Mouse (Mus musculus): ENCODE results near the gene Pde7b. TPM values are rescaled to one million over a fixed set of nuclear protein-coding genes. Genes with fewer than 3 reads are reported as not detected.
"Not testable (repeated sequence)": the region's sequence is repeated elsewhere in the genome, so short reads cannot be mapped to it uniquely, and the experiment has no call there.

Pde7b gene
- polyA plus RNA-seq, 1 experiment from 2014 or later, result 1.5 TPM

GRCm38 (mm10) chr10:20543121-20543520, 181.8 kb downstream of the Pde7b start:
- Histone ChIP-seq H3K27ac (ENCODE audit: low read depth, low read length) (no peak overlapping the region), H3K9ac (ENCODE audit: low read length) (no peak overlapping the region), H3K27me3 (ENCODE audit: control insufficient read depth, insufficient read depth, low read length) (no peaks in the 10 kb centered on the region), H3K9me3 (ENCODE audit: control insufficient read depth, low read length) (no peaks in the 10 kb centered on the region), H3K4me3 (ENCODE audit: low read depth, low read length) (no peak overlapping the region), H3K4me1 (ENCODE audit: control insufficient read depth, insufficient read depth, low read length) (no peaks in the 10 kb centered on the region), H3K4me2 (ENCODE audit: low read depth) (no peak overlapping the region), H3K36me3 (ENCODE audit: control insufficient read depth, insufficient read depth, low read length) (no peaks in the 10 kb centered on the region)
- no peak for DNase-seq (ENCODE audit: low spot score)
- WGBS, result 85% methylated on average over 3 of the region's 3 CpGs
- ATAC-seq (ENCODE audit: insufficient read depth, low FRiP score, low TSS enrichment), result no peak

DNA sequence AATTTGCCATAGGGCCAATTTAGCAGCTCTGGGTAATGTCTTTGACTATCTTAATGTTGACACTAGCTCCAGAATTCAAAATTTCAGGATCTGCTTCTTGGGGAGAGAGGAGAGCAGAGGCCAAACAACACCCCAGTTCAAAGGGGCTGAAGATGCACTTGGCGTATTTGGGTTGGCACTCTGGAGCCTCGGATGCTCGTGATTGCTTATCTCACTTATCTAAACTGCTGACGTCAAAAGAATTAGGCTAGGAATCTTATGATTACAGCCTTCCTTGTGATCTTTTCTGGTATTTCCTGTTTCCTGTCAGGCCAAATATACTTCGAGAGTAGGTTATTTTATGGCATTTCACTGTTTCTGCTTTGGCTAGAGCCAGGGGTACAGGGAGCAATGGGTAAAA, 191.1 kb downstream of the Pde7b start:
- no peak for ATAC-seq (ENCODE audit: insufficient read depth, low FRiP score, low TSS enrichment)
- no peaks in the 10 kb centered on the region for H3K4me1 ChIP-seq (ENCODE audit: control insufficient read depth, insufficient read depth, low read length)
- H3K27me3 ChIP-seq (ENCODE audit: control insufficient read depth, insufficient read depth, low read length), result no peaks in the 10 kb centered on the region
- no peak overlapping the region for H3K27ac ChIP-seq (ENCODE audit: low read depth, low read length)
- H3K4me3 ChIP-seq (ENCODE audit: low read depth, low read length), result no peak overlapping the region
- no peak for DNase-seq (ENCODE audit: low spot score)
- no peak overlapping the region for H3K9ac ChIP-seq (ENCODE audit: low read length)
- WGBS, result 73% methylated on average over 5 of the region's 5 CpGs
- no peaks in the 10 kb centered on the region for H3K9me3 ChIP-seq (ENCODE audit: control insufficient read depth, low read length)
- no peaks in the 10 kb centered on the region for H3K36me3 ChIP-seq (ENCODE audit: control insufficient read depth, insufficient read depth, low read length)
- H3K4me2 ChIP-seq (ENCODE audit: low read depth), result no peak overlapping the region

- no peaks in the 10 kb centered on the region for H3K36me3 ChIP-seq (ENCODE audit: control insufficient read depth, insufficient read depth, low read length)
Measured at GRCm38 (mm10) chr10:20531921-20532320, 193.0 kb downstream of the Pde7b start.

GRCm38 (mm10) chr10:20528544-20529411, 196.1 kb downstream of the Pde7b start:
- Histone ChIP-seq H3K4me2 (ENCODE audit: low read depth) (no peak overlapping the region), H3K9me3 (ENCODE audit: control insufficient read depth, low read length) (no peaks in the 10 kb centered on the region), H3K4me1 (ENCODE audit: control insufficient read depth, insufficient read depth, low read length) (0 out of 2 replicates have a peak, but pooled peaks cover 2% of the 10 kb centered on the region), H3K27ac (ENCODE audit: low read depth, low read length) (no peak overlapping the region), H3K27me3 (ENCODE audit: control insufficient read depth, insufficient read depth, low read length) (no peaks in the 10 kb centered on the region), H3K4me3 (ENCODE audit: low read depth, low read length) (no peak overlapping the region), H3K9ac (ENCODE audit: low read length) (no peak overlapping the region), H3K36me3 (ENCODE audit: control insufficient read depth, insufficient read depth, low read length) (no peaks in the 10 kb centered on the region)
- 73% methylated on average over 20 of the region's 20 CpGs for WGBS
- ATAC-seq (ENCODE audit: insufficient read depth, low FRiP score, low TSS enrichment) (peak; percentile 58; the same call in 1 of the 2 replicates), DNase-seq (ENCODE audit: low spot score) (no peak)

More at GRCm38 (mm10) chr10:20531921-20532320, 193.0 kb downstream of the Pde7b start:
- no peaks in the 10 kb centered on the region for H3K9me3 ChIP-seq (ENCODE audit: control insufficient read depth, low read length)
- no peaks in the 10 kb centered on the region for H3K27me3 ChIP-seq (ENCODE audit: control insufficient read depth, insufficient read depth, low read length)
- WGBS, result 89% methylated on average over 5 of the region's 5 CpGs
- 0 out of 2 replicates have a peak, but pooled peaks cover 2% of the 10 kb centered on the region for H3K4me1 ChIP-seq (ENCODE audit: control insufficient read depth, insufficient read depth, low read length)
- no peak overlapping the region for H3K9ac ChIP-seq (ENCODE audit: low read length)
- ATAC-seq (ENCODE audit: insufficient read depth, low FRiP score, low TSS enrichment) (no peak), DNase-seq (ENCODE audit: low spot score) (no peak)
- no peak overlapping the region for H3K4me2 ChIP-seq (ENCODE audit: low read depth)
- no peak overlapping the region for H3K4me3 ChIP-seq (ENCODE audit: low read depth, low read length)
- H3K27ac ChIP-seq (ENCODE audit: low read depth, low read length), result no peak overlapping the region

DNA sequence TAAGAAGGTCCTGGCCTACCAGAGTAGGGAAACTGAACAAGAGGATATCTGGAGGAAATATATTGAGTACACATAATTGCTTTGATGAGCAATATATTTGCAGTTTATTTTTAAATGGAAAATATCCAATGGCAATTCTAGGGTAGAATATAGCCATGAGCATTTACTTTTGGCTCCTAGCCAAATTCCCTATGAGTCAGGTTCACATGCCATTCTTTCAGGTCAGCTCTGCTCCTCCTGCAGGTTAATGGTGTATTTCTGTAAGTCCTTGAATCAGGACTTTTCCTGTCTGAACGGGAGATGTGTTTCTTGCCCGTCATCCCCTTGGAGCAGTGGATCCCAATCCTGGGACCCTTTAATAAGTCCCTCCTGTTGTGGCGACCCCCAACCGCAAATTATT, 197.1 kb downstream of the Pde7b start:
- ATAC-seq (ENCODE audit: insufficient read depth, low FRiP score, low TSS enrichment) (no peak), DNase-seq (ENCODE audit: low spot score) (no peak)
- no peak overlapping the region for H3K9ac ChIP-seq (ENCODE audit: low read length)
- H3K4me2 ChIP-seq (ENCODE audit: low read depth), result no peak overlapping the region
- no peaks in the 10 kb centered on the region for H3K27me3 ChIP-seq (ENCODE audit: control insufficient read depth, insufficient read depth, low read length)
- H3K4me1 ChIP-seq (ENCODE audit: control insufficient read depth, insufficient read depth, low read length), result 0 out of 2 replicates have a peak, but pooled peaks cover 2% of the 10 kb centered on the region
- H3K4me3 ChIP-seq (ENCODE audit: low read depth, low read length), result no peak overlapping the region
- 87% methylated on average over 4 of the region's 4 CpGs for WGBS
- no peaks in the 10 kb centered on the region for H3K9me3 ChIP-seq (ENCODE audit: control insufficient read depth, low read length)
- no peaks in the 10 kb centered on the region for H3K36me3 ChIP-seq (ENCODE audit: control insufficient read depth, insufficient read depth, low read length)
- H3K27ac ChIP-seq (ENCODE audit: low read depth, low read length), result no peak overlapping the region

GRCm38 (mm10) chr10:20518529-20518889, 206.4 kb downstream of the Pde7b start:
- H3K27me3 ChIP-seq (ENCODE audit: control insufficient read depth, insufficient read depth, low read length), result no peaks in the 10 kb centered on the region
- H3K9ac ChIP-seq (ENCODE audit: low read length), result no peak overlapping the region
- no peaks in the 10 kb centered on the region for H3K9me3 ChIP-seq (ENCODE audit: control insufficient read depth, low read length)
- H3K27ac ChIP-seq (ENCODE audit: low read depth, low read length), result no peak overlapping the region
- ATAC-seq (ENCODE audit: insufficient read depth, low FRiP score, low TSS enrichment) (no peak), DNase-seq (ENCODE audit: low spot score) (no peak)
- no peak overlapping the region for H3K4me3 ChIP-seq (ENCODE audit: low read depth, low read length)
- no peaks in the 10 kb centered on the region for H3K36me3 ChIP-seq (ENCODE audit: control insufficient read depth, insufficient read depth, low read length)
- 86% methylated on average over 9 of the region's 9 CpGs for WGBS
- H3K4me2 ChIP-seq (ENCODE audit: low read depth), result no peak overlapping the region
- no peaks in the 10 kb centered on the region for H3K4me1 ChIP-seq (ENCODE audit: control insufficient read depth, insufficient read depth, low read length)

GRCm38 (mm10) chr10:20517756-20518528, 206.9 kb downstream of the Pde7b start:
- DNase-seq (ENCODE audit: low spot score), result not testable (repeated sequence)

GRCm38 (mm10) chr10:20513891-20514290, 211.0 kb downstream of the Pde7b start:
- Histone ChIP-seq H3K27me3 (ENCODE audit: control insufficient read depth, insufficient read depth, low read length) (no peaks in the 10 kb centered on the region), H3K4me1 (ENCODE audit: control insufficient read depth, insufficient read depth, low read length) (no peaks in the 10 kb centered on the region), H3K27ac (ENCODE audit: low read depth, low read length) (no peak overlapping the region), H3K4me3 (ENCODE audit: low read depth, low read length) (no peak overlapping the region), H3K36me3 (ENCODE audit: control insufficient read depth, insufficient read depth, low read length) (no peaks in the 10 kb centered on the region), H3K9me3 (ENCODE audit: control insufficient read depth, low read length) (no peaks in the 10 kb centered on the region), H3K9ac (ENCODE audit: low read length) (no peak overlapping the region), H3K4me2 (ENCODE audit: low read depth) (no peak overlapping the region)
- ATAC-seq (ENCODE audit: insufficient read depth, low FRiP score, low TSS enrichment) (no peak), DNase-seq (ENCODE audit: low spot score) (no peak)
- WGBS, result 89% methylated on average over 4 of the region's 4 CpGs

More at GRCm38 (mm10) chr10:20517756-20518528, 206.9 kb downstream of the Pde7b start:
- not testable (repeated sequence) for H3K4me3 ChIP-seq (ENCODE audit: low read depth, low read length); H3K27ac ChIP-seq (ENCODE audit: low read depth, low read length); H3K4me1 ChIP-seq (ENCODE audit: control insufficient read depth, insufficient read depth, low read length); H3K36me3 ChIP-seq (ENCODE audit: control insufficient read depth, insufficient read depth, low read length); H3K9ac ChIP-seq (ENCODE audit: low read length); H3K27me3 ChIP-seq (ENCODE audit: control insufficient read depth, insufficient read depth, low read length); H3K9me3 ChIP-seq (ENCODE audit: control insufficient read depth, low read length); ATAC-seq (ENCODE audit: insufficient read depth, low FRiP score, low TSS enrichment); H3K4me2 ChIP-seq (ENCODE audit: low read depth)
- WGBS, result 70% methylated on average over 9 of the region's 9 CpGs

Data from neural tube, embryonic 11.5 days (tissue).